ENCODE assay signal across 7 mouse cellular contexts in genomic region chr12:46818021-46818855, GRCm38 (mm10). TPM values are rescaled to one million over a fixed set of nuclear protein-coding genes. Genes with fewer than 3 reads are reported as not detected.
DNase-seq lines count a peak whose midpoint lies in the region; ATAC-seq lines count a peak whose summit lies in the region.

No protein-coding gene starts in this region.

- H3K4me3 ChIP-seq in intestine, embryonic 15.5 days (replicated peaks), result peak overlapping the region; percentile 78
- H3K4me3 ChIP-seq in midbrain, embryonic 10.5 days, result peak overlapping the region; percentile 85
- H3K4me3 ChIP-seq in stomach, embryonic 14.5 days (ENCODE audit: low read depth, low read length), result peak overlapping the region; percentile 67

- H3K9ac ChIP-seq in intestine, embryonic 15.5 days, result peak overlapping the region; percentile 61
- H3K9ac ChIP-seq in stomach, embryonic 14.5 days (replicated peaks; ENCODE audit: low read depth, low read length), result peak overlapping the region; percentile 61

- under 1% methylated on average over 51 of the region's 61 CpGs for WGBS in intestine, embryonic 15.5 days
- WGBS in midbrain, embryonic 10.5 days, result under 1% methylated on average over 60 of the region's 61 CpGs
- under 1% methylated on average over 61 of the region's 61 CpGs for WGBS in stomach, embryonic 14.5 days

- DNase-seq in adrenal gland, postnatal 14 days, result peak; percentile 25
- peak; percentile 14 for DNase-seq in gastrocnemius, postnatal 25 days
- DNase-seq in left cerebral cortex, postnatal 14 days (ENCODE audit: low spot score in 2 of 2), result peak; percentile 35 to 55
- peak; percentile 75 for DNase-seq in midbrain, embryonic 10.5 days (ENCODE audit: low spot score)

- 0 out of 2 replicates have a peak, but pooled peaks cover 6% of the 10 kb centered on the region for H3K4me1 ChIP-seq in intestine, embryonic 15.5 days (replicated peaks)
- peaks cover 33% of the 10 kb centered on the region for H3K4me1 ChIP-seq in midbrain, embryonic 10.5 days
- no peaks in the 10 kb centered on the region for H3K4me1 ChIP-seq in stomach, embryonic 14.5 days (ENCODE audit: control insufficient read depth, insufficient read depth, low read length)

- intact Hi-C loops in left cerebral cortex, postnatal 14 days (cut with DNase I), result loop anchor here (5.0 to 10.0 kb wide), 4 partner anchors 86 to 883 kb away; no protein-coding TSS in a partner anchor

- no peak overlapping the region for H3K27ac ChIP-seq in intestine, embryonic 15.5 days
- H3K27ac ChIP-seq in midbrain, embryonic 10.5 days (replicated peaks), result peak overlapping the region; percentile 100
- H3K27ac ChIP-seq in stomach, embryonic 14.5 days (ENCODE audit: low read length), result peak overlapping the region; percentile 33; the same call in 1 of the 2 replicates

- 0 out of 2 replicates have a peak, but pooled peaks have one; percentile 1 for ATAC-seq in common myeloid progenitor, adult 5-6 weeks (replicated peaks; ENCODE audit: low read depth, poor library complexity, severe bottlenecking)
- ATAC-seq in intestine, embryonic 15.5 days, result peak; percentile 23
- no peak; the same call in 1 of the 2 replicates for ATAC-seq in stomach, embryonic 14.5 days (ENCODE audit: insufficient number of reproducible peaks, insufficient read depth, low FRiP score, low read depth)

- H3K36me3 ChIP-seq in intestine, embryonic 15.5 days, result no peaks in the 10 kb centered on the region
- no peaks in the 10 kb centered on the region for H3K36me3 ChIP-seq in midbrain, embryonic 10.5 days
- no peaks in the 10 kb centered on the region for H3K36me3 ChIP-seq in stomach, embryonic 14.5 days (ENCODE audit: control insufficient read depth, insufficient read depth, low read length)

- peak overlapping the region; percentile 94 for H3K4me2 ChIP-seq in intestine, embryonic 15.5 days (replicated peaks)
- H3K4me2 ChIP-seq in stomach, embryonic 14.5 days (replicated peaks; ENCODE audit: low read depth, low read length), result peak overlapping the region; percentile 84

- H3K27me3 ChIP-seq in intestine, embryonic 15.5 days (replicated peaks), result peaks cover 4% of the 10 kb centered on the region; the same call in 1 of the 2 replicates
- no peaks in the 10 kb centered on the region for H3K27me3 ChIP-seq in midbrain, embryonic 10.5 days (ENCODE audit: low read depth, poor library complexity, severe bottlenecking)
- no peaks in the 10 kb centered on the region for H3K27me3 ChIP-seq in stomach, embryonic 14.5 days (ENCODE audit: control insufficient read depth, insufficient read depth, low read length)

- no peaks in the 10 kb centered on the region for H3K9me3 ChIP-seq in intestine, embryonic 15.5 days
- no peaks in the 10 kb centered on the region for H3K9me3 ChIP-seq in midbrain, embryonic 10.5 days (replicated peaks)
- no peaks in the 10 kb centered on the region for H3K9me3 ChIP-seq in stomach, embryonic 14.5 days (ENCODE audit: control insufficient read depth, low read depth, low read length)

RNA-seq across cellular contexts. Expression of gene Nova1, which starts 0.5 kb away (rescaled TPM):
- 4.4 and 4.5 TPM in 2 replicates for total RNA-seq in adrenal gland, postnatal 14 days (2021)
- 0.05 TPM in 1 of 2 replicates, not detected in the other for total RNA-seq in common myeloid progenitor, adult 5-6 weeks (2017)
- 1 to 10 TPM; 4.9 to 7.3 TPM for total RNA-seq in gastrocnemius, postnatal 25 days (2021)
- 0.83 and 1.2 TPM in 2 replicates for polyA plus RNA-seq in intestine, embryonic 15.5 days (2015; fragmentation: Nextera tagmentation; extraction: Ambion mirVana)
- total RNA-seq in left cerebral cortex, postnatal 14 days (2021), result 10 to 100 TPM; 36.1 to 40.7 TPM
- polyA plus RNA-seq in midbrain, embryonic 10.5 days (2016; fragmentation: Nextera tagmentation; extraction: Ambion mirVana), result 13.3 and 22.4 TPM in 2 replicates
- 2.3 and 2.7 TPM in 2 replicates for polyA plus RNA-seq in stomach, embryonic 14.5 days (2014; fragmentation: Nextera tagmentation; extraction: Ambion mirVana)

Comparison
In these comparisons a context has a peak if more than half of its experiments do, and no peak if none do; other contexts are left out.
1. DNase-seq: peak in every context shown above with its lines; median percentile 75 in midbrain, embryonic 10.5 days; 45 in left cerebral cortex, postnatal 14 days; 25 in adrenal gland, postnatal 14 days; 14 in gastrocnemius, postnatal 25 days.